ENCODE assay signal across 14 mouse cellular contexts in genomic region chr13:9712971-9713370, GRCm38 (mm10).
"Had no signal": no experiment of that assay in that cellular context is flagged by ENCODE, and none has a peak within 500 bp of the region (broad histone marks: within the 10 kb centered on the region; RNA-seq: fewer than 3 reads in every experiment).

No protein-coding gene starts in this region.

- H3K27ac ChIP-seq: liver, embryonic 14.5 days; midbrain, embryonic 10.5 days; midbrain, embryonic 12.5 days; neural tube, embryonic 12.5 days; stomach, embryonic 15.5 days; stomach, postnatal 0 days had no signal

- H3K4me1 ChIP-seq: midbrain, embryonic 10.5 days; midbrain, embryonic 12.5 days; neural tube, embryonic 12.5 days; stomach, embryonic 15.5 days had no signal

- DNase-seq: lung, adult 18-20 months; lung, embryonic 14.5 days; lung, postnatal 10 days; lung, postnatal 4 days; midbrain, embryonic 14.5 days; right cerebral cortex, postnatal 14 days; thymus, postnatal 14 days; thymus, postnatal 36 days had no signal

- H3K9ac ChIP-seq: liver, embryonic 14.5 days; lung, embryonic 14.5 days; midbrain, embryonic 12.5 days; neural tube, embryonic 12.5 days; stomach, embryonic 15.5 days had no signal

- H3K27me3 ChIP-seq: midbrain, embryonic 12.5 days; neural tube, embryonic 12.5 days; stomach, embryonic 15.5 days had no signal

- H3K9me3 ChIP-seq: midbrain, embryonic 10.5 days; midbrain, embryonic 12.5 days; neural tube, embryonic 12.5 days; stomach, embryonic 15.5 days had no signal

- H3K4me3 ChIP-seq: midbrain, embryonic 10.5 days; midbrain, embryonic 12.5 days; neural tube, embryonic 12.5 days; stomach, embryonic 15.5 days had no signal
